Mouse (Mus musculus) adipocyte (in vitro differentiated cells): ENCODE results near the gene Ginm1.

ENCODE experiments used
- DNase-seq: peaks from one replicate; pipeline ENCODE4 v3.0.0-alpha.2; 2016; ENCODE audit warnings: low spot score

Ginm1 gene

DNA sequence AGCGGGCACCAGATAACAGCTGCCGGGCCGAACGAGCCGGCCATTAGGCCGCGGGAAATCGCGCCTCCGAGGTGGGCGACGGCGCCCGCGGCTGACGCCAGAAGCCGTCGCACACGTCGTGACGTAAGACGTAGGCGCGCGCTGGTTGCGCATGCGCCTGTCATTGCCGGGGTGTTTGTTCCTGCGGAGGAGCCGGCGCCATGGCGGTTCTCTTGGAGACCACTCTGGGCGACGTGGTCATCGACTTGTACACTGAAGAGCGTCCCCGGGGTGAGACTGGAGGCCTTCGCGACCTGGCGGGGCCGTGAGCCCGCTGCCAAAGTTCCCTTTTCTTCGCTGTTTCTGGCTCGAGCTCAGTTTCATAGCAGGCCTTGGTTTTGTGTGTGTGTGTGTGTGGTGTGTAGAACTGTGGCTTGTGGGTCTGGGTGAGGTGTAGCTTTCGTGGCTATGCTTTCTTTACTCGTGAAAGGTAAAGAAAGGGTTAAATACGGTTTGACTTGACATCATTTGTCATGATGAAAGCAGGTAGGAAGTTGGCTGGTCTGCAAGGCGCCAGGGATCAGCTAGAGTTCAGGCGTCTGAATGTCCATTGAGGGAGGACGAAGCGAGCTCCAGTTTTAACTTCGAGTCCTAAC is at the start of gene Ginm1, which contains the start of gene Ppil4:
Gene Ginm1 (minus strand): TSS at position 74 of the 635 bp plus-strand sequence.
Gene Ppil4 (plus strand): TSS at position 141 of the 635 bp plus-strand sequence.
- DNase-seq, result peak; percentile 89

DNA sequence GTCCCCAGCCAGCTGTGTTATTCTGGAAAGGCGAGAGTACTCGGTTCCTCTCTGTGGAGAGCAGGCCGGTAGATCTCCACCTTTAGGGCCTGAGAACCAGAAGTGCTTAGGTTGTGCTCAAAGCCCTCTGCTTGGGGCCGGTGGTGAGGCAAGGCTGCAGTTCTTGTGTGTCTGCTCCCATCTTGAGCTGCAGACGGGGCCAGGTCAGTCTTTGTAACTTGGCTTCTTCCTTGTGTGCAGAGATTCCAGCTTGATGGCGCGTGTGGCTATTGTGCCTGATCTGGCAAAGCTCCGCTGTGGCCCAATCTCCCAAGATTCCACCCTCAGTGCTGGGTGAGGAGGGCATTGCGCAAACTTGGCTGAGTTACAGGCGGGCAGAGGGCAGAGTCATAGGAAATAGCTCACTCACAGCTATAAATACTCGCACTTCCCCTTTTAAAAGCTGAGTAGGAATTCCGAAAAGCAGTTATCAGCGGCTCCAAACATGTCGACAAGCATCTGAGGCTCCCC is 49.0 kb upstream of the Ginm1 start:
- peak; percentile 92 for DNase-seq

DNA sequence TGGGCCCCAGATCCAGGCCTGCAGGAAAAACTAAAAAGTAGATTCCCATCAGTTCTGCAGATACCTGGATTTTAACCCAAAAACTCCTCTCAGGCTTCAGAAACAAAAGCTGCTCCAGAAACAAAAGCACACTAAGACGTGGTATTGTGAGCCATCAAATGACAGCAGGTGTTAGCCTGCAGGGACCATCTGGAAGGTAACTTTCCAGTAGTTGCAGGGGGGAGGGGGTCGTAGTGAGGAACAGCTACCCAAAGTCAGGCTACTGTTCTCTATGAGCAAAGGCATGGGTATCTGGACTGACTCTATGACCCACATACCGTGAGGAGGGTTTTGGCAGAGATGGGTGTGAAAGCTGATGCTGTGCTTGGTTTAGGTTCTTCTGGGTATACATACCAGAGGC is 48.2 kb upstream of the Ginm1 start:
- DNase-seq, result peak; percentile 16

DNA sequence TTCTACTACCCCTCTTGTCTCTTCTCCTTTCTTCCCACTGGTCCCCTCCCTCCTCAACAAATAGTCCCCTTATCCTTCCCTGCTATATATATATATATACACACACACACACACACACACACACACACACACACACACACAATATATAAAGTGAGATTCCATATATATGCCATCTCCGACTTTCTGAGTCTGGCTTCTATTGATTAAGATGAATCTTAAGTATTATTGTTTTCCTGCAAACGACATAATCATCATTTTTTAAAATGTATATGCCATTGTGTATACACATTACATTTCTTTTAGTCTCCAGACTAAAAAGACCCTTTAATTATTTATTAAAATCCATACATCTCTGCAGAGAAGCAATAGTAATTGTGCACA is 47.7 kb upstream of the Ginm1 start:
- no peak for DNase-seq

DNA sequence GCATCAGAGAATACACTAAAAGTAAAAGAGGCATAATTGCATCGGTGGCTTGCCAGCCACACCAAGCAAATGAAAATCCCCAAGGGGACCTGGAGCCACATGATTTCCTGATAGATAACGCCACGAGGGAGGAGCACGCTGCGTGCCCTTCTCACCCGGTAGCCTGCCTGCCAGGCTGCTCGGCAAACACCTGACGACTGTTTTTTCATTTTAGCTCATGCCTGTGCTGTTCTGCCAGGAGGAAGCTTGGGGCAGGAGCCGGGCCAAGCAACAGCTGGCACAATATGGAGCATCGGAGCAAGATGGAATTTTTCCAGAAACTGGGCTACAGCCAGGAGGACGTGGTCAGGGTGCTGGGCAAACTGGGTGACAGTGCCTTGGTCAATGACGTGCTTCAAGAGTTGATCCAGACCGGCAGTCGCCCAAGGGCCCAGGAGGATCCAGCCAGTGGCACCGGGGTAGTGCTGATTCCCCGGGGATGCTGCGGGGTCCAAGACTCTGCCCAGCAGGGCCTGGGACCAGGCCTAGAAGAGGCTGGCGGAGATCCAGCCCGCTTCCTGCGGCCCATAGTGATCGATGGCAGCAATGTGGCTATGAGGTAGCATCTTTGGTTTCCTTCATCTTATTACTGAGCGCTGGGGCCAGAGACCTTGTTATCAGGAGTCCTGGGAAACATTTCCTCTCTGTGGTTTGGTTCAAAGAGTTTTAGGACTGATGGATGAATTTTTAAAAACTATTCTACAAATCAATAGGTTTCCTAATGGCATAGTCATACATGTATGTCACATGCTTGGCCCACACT is 47.1 kb upstream of the Ginm1 start:
- DNase-seq, result peak; percentile 76

DNA sequence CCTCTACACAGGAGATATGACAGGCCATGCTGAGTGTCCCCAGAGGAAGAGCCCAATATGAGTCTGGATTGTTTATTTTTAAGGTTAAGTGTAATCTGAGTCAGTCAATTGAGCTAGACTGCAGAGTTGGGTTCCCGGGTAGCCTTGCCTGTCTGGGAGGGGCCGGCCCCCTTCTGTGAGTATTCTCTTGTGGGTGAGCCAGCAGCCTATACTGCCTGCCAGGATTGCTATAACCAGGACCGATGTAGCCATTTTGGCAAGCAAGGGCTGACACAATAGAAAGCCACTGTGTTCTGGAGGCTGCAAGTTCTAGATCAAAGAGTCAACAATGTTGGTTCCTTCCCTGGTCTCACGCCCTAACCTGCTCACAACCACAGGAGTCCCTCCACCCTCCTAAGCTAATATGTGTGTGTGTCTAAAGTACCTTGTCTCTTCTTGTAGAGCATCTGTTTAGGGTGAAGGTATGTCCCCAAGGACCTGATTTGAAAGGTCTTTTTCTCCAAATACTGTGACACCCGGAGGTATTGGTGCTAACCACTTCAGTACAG is 46.3 kb upstream of the Ginm1 start:
- no peak for DNase-seq

DNA sequence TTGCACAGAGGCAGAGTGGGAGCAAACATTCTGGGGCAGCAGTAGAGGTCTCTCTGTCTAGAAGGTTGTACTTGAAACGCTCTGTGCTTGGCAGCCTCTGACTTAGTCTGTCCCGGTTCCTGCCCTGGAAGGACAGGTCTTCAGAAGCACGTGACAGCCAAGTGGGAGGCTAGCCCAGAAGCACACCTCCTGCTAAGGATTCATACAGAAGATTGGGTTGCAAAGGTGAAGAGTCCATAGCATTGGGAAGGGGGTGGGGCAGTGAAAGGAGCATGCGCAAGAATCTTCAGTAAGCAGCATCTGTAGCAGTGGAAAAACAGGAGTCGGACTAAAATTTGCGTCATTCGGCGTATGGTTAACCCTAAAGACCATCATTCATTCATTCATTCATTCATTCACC is 45.4 kb upstream of the Ginm1 start:
- DNase-seq, result no peak

DNA sequence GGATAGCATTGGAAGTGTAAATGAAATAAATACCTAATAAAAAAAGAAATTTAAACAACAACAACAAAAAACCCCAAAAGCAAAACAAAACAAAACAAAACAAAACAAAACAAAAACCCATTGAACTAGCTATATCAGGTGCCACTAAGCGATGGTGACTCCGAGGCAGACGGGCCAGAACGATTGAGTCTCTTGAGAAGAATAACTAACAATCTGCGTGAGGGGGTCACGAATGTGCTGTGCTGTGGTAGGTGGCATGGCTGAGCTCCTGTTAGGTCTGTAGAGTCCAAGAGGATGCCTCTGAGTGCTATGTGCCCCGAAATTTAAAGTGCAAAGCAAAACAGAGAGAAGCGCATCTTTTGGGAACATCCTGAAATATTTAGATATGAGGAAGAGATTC is 44.8 kb upstream of the Ginm1 start:
- DNase-seq, result no peak

DNA sequence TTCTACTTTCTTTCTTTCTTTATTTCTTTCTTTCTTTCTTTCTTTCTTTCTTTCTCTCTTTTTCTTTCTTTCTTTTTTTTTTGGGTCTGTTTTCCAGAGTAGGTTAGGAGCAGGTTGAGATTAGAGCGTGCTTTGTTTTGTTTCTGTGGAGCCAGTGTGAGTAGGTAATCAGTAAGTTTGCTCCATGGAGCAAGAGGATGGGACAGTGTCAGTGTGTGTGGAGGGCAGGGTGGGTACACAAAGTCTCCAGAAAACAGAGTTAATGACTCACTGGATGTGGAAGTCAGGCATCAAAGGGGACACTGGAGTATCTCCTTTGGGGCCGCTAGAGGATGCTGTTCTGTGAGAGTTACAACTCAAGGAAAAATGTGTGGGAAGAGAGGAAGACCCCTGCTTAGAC is 44.3 kb upstream of the Ginm1 start:
- DNase-seq, result no peak

DNA sequence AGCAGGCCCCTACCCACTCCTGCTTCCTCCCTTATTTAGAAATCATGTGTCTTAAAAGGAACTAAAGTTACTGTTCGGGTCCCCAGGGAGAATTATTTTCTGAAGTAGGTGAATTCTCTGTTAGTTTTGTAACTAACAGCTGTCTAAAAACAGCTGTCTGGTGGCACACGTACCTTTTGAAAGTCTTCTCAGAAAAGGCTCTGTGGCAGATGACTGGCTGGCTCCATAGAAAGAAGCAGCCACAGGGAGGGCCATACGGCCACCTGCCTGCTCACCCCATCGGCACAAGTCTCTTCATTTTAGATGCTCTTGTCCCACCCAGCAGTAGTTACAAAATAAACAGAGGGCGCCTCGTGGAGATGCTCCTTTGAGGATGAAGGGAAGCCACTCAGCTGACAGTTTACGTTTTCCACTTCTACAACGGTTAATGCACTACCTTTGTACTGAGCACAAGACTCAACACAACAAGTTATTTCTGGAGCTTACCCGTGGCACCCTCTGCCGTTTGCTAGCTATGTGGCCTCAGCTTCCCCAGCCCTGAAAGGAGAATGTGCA is 42.1 kb upstream of the Ginm1 start:
- DNase-seq, result no peak

DNA sequence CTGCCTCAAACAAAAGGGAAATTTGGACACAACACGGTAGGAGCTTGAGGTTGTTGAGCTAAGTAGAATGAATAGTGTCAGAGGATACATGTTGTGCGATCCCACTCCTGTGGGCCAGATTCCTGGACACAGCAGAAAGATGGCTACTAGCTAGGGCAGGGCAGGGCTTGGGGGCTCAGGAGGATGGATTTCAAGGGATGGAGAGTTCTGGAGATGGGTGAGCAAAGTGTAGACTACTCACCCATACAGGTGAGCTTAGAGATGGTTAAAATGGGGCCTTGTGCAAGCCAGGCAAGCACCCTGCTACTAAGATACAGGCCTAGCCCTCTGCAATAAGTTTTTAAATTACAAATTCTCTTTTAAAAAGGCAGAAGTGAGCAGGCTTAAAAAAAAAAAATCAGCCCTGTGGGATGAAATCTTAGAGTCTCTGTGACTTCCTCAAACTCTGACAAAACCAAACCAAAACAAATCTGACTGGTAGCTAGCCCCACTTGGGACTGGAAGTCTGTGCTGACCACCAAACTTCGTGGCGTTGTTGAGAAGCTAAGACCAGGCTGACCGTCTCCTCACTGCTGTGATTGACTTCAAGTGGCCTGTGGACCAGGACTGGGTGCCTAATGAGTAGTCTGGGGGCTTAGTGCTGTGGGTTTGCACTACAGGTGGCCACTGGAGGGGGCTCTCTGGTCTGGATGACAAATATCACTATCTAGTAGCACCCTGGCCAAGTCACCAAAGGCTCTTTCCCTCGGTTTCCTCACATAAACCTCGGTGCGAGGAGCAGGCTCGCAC is 40.9 kb upstream of the Ginm1 start:
- DNase-seq, result no peak

DNA sequence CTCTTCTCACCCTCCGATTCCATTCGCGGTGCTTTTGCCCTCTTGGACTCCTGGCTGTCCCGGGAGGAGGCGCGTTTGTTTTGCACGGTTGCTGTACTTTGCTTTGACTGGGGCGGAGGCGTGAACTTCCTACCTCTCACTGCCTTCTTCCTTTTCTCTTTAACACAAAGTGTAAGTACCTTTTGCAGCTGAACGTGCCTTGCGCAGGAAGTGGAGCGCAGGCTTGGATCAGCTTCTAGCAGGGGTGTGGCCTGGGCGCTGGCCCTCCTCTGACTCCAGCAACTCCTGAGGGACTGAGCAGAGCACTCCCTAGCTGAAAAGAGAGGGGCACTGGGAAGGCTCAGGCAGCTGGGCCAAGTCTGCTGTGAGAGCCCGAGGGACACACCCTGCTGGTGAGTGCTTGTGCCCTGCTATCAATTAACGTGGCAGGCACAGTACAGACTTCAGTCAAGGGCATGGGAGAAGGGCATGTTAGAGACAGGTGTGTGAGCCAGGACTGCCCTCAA is 39.6 kb upstream of the Ginm1 start, which contains the start of gene Zc3h12d:
Gene Zc3h12d (plus strand): TSS at position 300 of the 506 bp plus-strand sequence.
- no peak for DNase-seq

DNA sequence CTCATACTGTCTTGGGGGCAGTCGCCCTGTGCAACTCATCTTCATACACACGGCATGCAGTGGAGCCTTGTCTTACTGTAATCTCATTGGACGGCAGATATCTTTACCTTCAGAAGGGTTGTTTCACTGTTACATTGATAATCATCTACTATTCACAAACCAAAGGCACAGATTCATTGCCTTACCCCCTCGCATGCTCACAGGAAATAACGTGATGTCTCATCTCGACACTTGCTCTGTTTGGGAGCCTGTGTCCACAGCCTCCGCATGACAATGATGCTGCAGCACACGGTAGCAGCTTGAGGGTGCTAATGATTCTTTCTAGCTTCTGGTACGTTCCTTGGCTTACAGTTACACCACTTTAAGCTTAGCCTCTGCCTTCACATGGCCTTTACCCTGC is 33.5 kb upstream of the Ginm1 start:
- no peak for DNase-seq

DNA sequence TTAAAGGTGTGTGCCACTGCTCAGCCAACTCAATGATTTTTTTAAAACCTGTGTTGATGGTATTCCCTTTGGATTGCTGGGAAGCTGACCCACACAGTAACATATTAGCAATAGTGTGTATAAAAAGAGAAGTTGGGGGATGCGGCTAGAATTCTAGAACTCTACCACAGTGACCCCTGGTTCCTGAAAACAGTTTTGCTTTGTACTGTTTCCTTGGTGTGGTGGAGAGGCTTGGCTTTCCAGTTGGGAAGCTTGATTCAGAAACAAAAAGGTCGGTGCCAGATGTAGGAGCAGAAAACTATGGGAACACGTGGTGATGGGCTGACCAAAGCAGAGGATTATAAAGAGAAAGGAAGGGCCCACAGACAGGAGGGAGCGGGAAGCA is 32.6 kb upstream of the Ginm1 start:
- DNase-seq, result no peak

DNA sequence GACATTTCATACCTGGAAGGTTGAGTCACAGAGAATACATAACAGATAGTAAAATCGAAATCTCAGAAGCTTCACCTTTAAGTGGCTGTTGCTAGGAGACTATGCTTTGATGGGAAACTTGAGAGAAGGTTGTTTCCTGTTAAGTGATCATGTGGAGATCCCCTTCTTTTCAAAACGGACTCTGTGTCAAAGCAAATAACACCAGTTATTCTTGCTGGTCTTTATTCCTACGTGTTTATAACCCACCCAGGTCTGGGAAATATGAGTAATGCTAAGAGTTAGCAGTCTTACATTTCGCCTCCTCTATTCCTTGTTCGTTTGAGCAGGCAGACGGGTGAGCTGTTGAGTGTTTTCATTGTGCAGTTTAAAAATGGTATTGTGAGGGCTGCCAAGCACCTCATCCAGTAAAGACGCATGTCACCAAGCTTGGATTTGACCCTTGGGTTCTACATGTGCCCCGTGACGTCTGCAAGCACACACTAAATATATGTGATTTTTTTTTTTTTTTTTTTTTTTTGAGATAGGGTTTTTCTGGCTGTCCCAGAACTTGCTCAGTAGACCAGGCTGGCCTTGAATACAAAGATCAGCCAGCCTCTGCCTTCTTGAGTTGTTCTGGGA is 32.1 kb upstream of the Ginm1 start:
- no peak for DNase-seq

DNA sequence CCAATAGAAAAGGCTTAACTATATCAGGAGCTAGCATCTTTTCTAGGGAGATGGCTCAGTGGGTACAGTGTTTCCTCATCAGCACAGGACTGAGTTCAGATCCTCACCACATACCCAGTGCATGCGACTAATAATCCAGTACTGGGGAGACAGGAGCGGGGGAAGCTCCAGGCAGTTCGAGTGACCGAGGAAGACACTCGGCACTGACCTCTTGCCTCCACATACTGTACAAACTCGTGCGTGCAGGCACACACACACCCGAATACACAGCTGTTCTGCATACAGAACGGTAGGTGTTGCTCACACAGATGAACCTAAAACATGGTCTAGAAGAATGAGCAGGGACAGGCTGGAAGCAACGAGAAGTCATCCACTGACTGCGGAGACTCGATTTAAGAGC is 29.4 kb upstream of the Ginm1 start:
- DNase-seq, result no peak

DNA sequence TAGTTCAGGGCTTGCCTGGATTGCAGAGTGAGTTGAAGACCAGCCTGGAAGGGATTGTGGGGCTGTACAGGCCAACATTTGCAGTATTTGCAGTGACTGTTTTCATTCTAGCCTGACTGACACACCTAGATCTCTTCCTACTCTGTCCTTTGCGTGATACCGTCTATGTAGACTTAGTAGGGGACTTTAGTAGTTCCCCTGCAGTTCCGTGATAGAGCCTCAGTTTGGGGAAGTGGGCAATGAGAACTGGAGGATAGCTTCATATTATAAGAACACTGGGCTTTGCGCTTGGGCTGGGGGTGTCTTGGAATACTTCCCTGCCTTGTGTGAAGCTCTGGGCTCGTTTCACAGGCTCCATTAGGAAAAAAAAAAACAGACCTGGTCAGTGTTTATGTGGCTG is 27.5 kb upstream of the Ginm1 start:
- DNase-seq, result no peak

DNA sequence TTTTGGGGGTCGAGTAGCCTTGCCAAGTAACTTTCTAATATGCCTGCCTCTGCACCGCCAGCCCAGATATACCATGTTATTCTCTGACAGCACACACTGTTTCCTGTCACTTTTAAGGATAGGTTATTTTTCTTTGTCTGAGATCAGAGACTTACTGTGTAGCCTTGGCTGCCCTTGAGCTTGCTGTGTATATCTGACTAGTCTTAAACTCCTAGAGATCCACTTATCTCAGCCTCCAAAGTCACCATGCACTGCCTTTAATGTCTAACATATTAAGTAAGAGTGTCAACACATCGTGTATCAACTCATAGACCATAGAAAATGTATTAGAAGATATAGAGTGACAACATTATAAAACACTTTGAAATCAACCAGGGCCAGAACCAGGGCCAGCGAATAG is 27.0 kb upstream of the Ginm1 start:
- DNase-seq, result no peak

DNA sequence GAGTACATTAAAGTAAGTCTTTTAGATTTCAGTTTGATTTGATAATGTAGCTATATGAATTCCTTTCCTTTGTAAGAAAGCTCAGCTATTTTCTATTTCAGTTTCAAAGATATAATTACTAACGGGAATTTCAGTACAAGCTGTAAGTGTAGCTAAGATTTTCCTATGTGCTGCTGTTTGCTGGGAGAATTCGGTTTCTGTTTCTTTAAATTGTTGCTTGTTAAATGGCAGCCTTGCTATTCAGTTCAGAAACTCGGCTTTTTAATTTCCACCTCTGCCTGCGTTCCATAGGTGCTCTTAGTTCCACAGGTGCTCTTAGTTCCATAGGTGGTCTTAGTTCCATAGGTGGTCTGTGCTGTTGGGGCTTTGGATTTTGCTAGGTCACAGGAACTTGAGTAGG is 26.5 kb upstream of the Ginm1 start:
- DNase-seq, result no peak

DNA sequence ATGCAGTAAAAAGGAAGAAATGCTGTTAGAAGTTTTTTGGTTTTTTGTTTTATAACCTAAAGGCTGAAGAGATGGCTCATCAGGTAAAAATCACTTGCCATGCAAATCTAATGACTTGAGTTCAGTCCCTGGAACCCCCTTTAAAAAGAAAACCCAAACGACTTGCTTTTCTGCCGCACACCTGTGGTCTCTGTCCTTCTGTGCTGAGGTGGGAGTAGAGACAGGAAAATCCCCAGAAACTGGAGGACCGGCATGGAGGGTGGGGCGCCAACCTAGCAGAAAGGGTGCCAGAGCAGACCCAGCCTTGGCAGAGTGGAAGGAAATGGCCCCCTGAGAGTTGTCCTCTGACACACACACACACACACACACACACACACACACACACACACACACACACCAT is 26.1 kb upstream of the Ginm1 start:
- DNase-seq, result no peak

DNA sequence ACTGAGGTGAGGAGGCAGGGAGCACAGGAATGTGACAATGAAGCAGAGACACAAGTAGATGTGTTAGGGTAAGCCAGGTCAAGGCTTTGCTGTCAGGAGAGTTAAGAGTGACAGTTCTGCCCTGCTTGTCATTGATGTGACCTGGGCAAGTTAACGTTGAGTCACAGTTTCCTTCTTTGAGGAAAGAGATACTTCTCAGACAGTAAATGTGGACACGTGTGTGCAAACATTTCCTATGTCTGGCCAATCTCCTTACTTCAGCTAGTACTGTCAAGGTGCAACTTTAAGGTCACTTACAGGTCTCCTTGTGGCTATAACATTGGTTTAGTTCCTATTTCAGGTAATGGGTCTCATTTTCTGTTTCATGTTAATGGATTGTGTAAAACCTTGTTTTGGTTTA is 23.9 kb upstream of the Ginm1 start:
- DNase-seq, result no peak
